Mouse (Mus musculus) cerebellum, adult 2 months (tissue): ENCODE results near the gene Gng2.

Experiments
- CTCF ChIP-seq: fragments of 200-500 bp; IDR thresholded peaks from 2 replicates; pipeline ENCODE4 v1.5.1; 2011; ENCODE audit warnings: low read depth, mild to moderate bottlenecking, control low read depth, low read length, moderate library complexity, borderline replicate concordance; ENCODE audit not compliant: insufficient read depth
- POLR2A ChIP-seq: fragments of 200-500 bp; IDR thresholded peaks from 2 replicates; pipeline ENCODE4 v1.6.1; 2011; ENCODE audit warnings: low read length, control low read depth, borderline replicate concordance; ENCODE audit not compliant: insufficient read depth

- TF ChIP-seq CTCF (no peak), POLR2A (no peak)
Measured at GRCm38 (mm10) chr14:19995943-19996342, 18.5 kb upstream of the Gng2 start.
